Mouse (Mus musculus) limb, embryonic 15.5 days (tissue): ENCODE data around the gene Smyd4. TPM values are rescaled to one million over a fixed set of nuclear protein-coding genes. Genes with fewer than 3 reads are reported as not detected.
A peak's percentile ranks its signal among the peaks of the same experiment; 100 is the strongest.

Source experiments
- ATAC-seq: fragments of 200-750 bp; cut with Nextera tagmentation; 2 replicates; pipeline ENCODE4 v1.8.0; 2017; ENCODE audit warnings: low read depth, moderate TSS enrichment; ENCODE audit not compliant: insufficient number of reproducible peaks, low FRiP score, low TSS enrichment
- H3K27ac ChIP-seq: fragments of 300-500 bp; sonication (generic); 2 replicates; pipeline ENCODE4 v1.5.1; 2015; ENCODE audit warnings: moderate library complexity, mild to moderate bottlenecking, inconsistent platforms
- H3K27me3 ChIP-seq: fragments of 300-500 bp; sonication (generic); 2 replicates; pipeline ENCODE4 v1.6.1; 2015; ENCODE audit warnings: inconsistent platforms
- H3K36me3 ChIP-seq: fragments of 300-500 bp; sonication (generic); 2 replicates; pipeline ENCODE4 v1.6.1; 2015; ENCODE audit warnings: inconsistent platforms
- H3K4me1 ChIP-seq: fragments of 300-500 bp; sonication (generic); 2 replicates; pipeline ENCODE4 v1.6.1; 2015; ENCODE audit warnings: inconsistent platforms
- H3K4me2 ChIP-seq: fragments of 300-500 bp; sonication (generic); 2 replicates; pipeline ENCODE4 v1.6.1; 2015; ENCODE audit warnings: mild to moderate bottlenecking, inconsistent platforms
- H3K4me3 ChIP-seq: fragments of 300-500 bp; sonication (generic); 2 replicates; pipeline ENCODE4 v1.5.1; 2015; ENCODE audit warnings: mild to moderate bottlenecking, inconsistent platforms
- H3K9ac ChIP-seq: fragments of 300-500 bp; sonication (generic); 2 replicates; pipeline ENCODE4 v1.6.1; 2015; ENCODE audit warnings: inconsistent platforms
- H3K9me3 ChIP-seq: fragments of 300-500 bp; sonication (generic); 2 replicates; pipeline ENCODE4 v1.6.1; 2016; ENCODE audit warnings: inconsistent platforms
- WGBS: fragments of 180-500 bp; shearing (Covaris S2); methylation state at CpG from one replicate; pipeline ENCODE4 v1.1.7; 2015; 5-methylcytosine and 5-hydroxymethylcytosine counted together
- polyA plus RNA-seq: library from polyadenylated mRNA; unstranded; fragments of >200 nt; fragmentation: Nextera tagmentation; extraction: Ambion mirVana; gene quantifications from 2 replicates; pipeline ENCODE4 v1.2.1, GENCODE M21; 2015

Smyd4 gene
- polyA plus RNA-seq, 1 experiment from 2014 or later, result 13.1 TPM

- 88% methylated on average over 16 of the region's 16 CpGs for WGBS
- no peaks in the 10 kb centered on the region for H3K9me3 ChIP-seq
- no peak overlapping the region for H3K4me2 ChIP-seq
- H3K36me3 ChIP-seq, result peaks cover 41% of the 10 kb centered on the region
- no peak overlapping the region for H3K9ac ChIP-seq
- H3K4me3 ChIP-seq, result no peak overlapping the region
- H3K27ac ChIP-seq, result no peak overlapping the region
- no peaks in the 10 kb centered on the region for H3K27me3 ChIP-seq
- ATAC-seq, result no peak
- H3K4me1 ChIP-seq, result no peaks in the 10 kb centered on the region
These were observed 93.4 kb downstream of the Smyd4 start for GRCm38 (mm10) chr11:75441601-75442000.

- H3K4me1 ChIP-seq, result no peaks in the 10 kb centered on the region
- H3K9me3 ChIP-seq, result no peaks in the 10 kb centered on the region
- H3K4me2 ChIP-seq, result no peak overlapping the region
- 53% methylated on average over 8 of the region's 8 CpGs for WGBS
- no peak overlapping the region for H3K4me3 ChIP-seq
- no peaks in the 10 kb centered on the region for H3K27me3 ChIP-seq
- no peak overlapping the region for H3K9ac ChIP-seq
- ATAC-seq, result no peak
- no peak overlapping the region for H3K27ac ChIP-seq
- peaks cover 62% of the 10 kb centered on the region for H3K36me3 ChIP-seq
These were observed 95.5 kb downstream of the Smyd4 start for GRCm38 (mm10) chr11:75443711-75444110.

GRCm38 (mm10) chr11:75448575-75448974 is 100.3 kb downstream of the Smyd4 start:
- 76% methylated on average over 3 of the region's 3 CpGs for WGBS
- H3K4me1 ChIP-seq, result peaks cover 18% of the 10 kb centered on the region
- peaks cover 72% of the 10 kb centered on the region for H3K36me3 ChIP-seq
- H3K27me3 ChIP-seq, result no peaks in the 10 kb centered on the region
- ATAC-seq, result no peak
- H3K27ac ChIP-seq, result no peak overlapping the region
- no peaks in the 10 kb centered on the region for H3K9me3 ChIP-seq
- H3K4me2 ChIP-seq, result no peak overlapping the region
- H3K4me3 ChIP-seq, result no peak overlapping the region
- H3K9ac ChIP-seq, result no peak overlapping the region

- Histone ChIP-seq H3K36me3 (peaks cover 60% of the 10 kb centered on the region), H3K9me3 (no peaks in the 10 kb centered on the region), H3K9ac (no peak overlapping the region), H3K4me3 (no peak overlapping the region), H3K4me2 (no peak overlapping the region), H3K27me3 (no peaks in the 10 kb centered on the region), H3K4me1 (peaks cover 27% of the 10 kb centered on the region), H3K27ac (no peak overlapping the region)
- 69% methylated on average over 7 of the region's 7 CpGs for WGBS
- ATAC-seq, result no peak
These were observed 101.5 kb downstream of the Smyd4 start for GRCm38 (mm10) chr11:75449695-75450094.

GRCm38 (mm10) chr11:75450304-75450908 is 102.2 kb downstream of the Smyd4 start:
- Histone ChIP-seq H3K4me2 (no peak overlapping the region), H3K4me3 (no peak overlapping the region), H3K36me3 (peaks cover 55% of the 10 kb centered on the region), H3K9ac (no peak overlapping the region), H3K4me1 (peaks cover 35% of the 10 kb centered on the region), H3K27me3 (no peaks in the 10 kb centered on the region), H3K9me3 (no peaks in the 10 kb centered on the region), H3K27ac (no peak overlapping the region)
- 79% methylated on average over 8 of the region's 8 CpGs for WGBS
- no peak for ATAC-seq

- 90% methylated on average over 15 of the region's 15 CpGs for WGBS
- Histone ChIP-seq H3K4me1 (peaks cover 35% of the 10 kb centered on the region), H3K36me3 (peaks cover 49% of the 10 kb centered on the region), H3K9me3 (no peaks in the 10 kb centered on the region), H3K9ac (no peak overlapping the region), H3K4me2 (no peak overlapping the region), H3K4me3 (no peak overlapping the region), H3K27me3 (no peaks in the 10 kb centered on the region), H3K27ac (no peak overlapping the region)
- ATAC-seq, result no peak
These were observed 102.7 kb downstream of the Smyd4 start for GRCm38 (mm10) chr11:75450936-75451335.

- Histone ChIP-seq H3K27me3 (no peaks in the 10 kb centered on the region), H3K9ac (no peak overlapping the region), H3K4me3 (no peak overlapping the region), H3K4me1 (peaks cover 35% of the 10 kb centered on the region), H3K9me3 (no peaks in the 10 kb centered on the region), H3K4me2 (no peak overlapping the region), H3K27ac (no peak overlapping the region), H3K36me3 (peaks cover 40% of the 10 kb centered on the region)
- WGBS, result 91% methylated on average over 8 of the region's 8 CpGs
- no peak for ATAC-seq
These were observed 103.8 kb downstream of the Smyd4 start for GRCm38 (mm10) chr11:75452081-75452480.

- Histone ChIP-seq H3K4me2 (peak overlapping the region; percentile 100), H3K9me3 (no peaks in the 10 kb centered on the region), H3K4me3 (peak overlapping the region; percentile 72), H3K27ac (no peak overlapping the region), H3K36me3 (peaks cover 31% of the 10 kb centered on the region), H3K4me1 (peaks cover 35% of the 10 kb centered on the region), H3K27me3 (no peaks in the 10 kb centered on the region), H3K9ac (peak overlapping the region; percentile 56; the same call in 1 of the 2 replicates)
- ATAC-seq, result no peak
- 92% methylated on average over 31 of the region's 31 CpGs for WGBS
These were observed 104.8 kb downstream of the Smyd4 start for GRCm38 (mm10) chr11:75452812-75453557.

GRCm38 (mm10) chr11:75453991-75454930 is 106.0 kb downstream of the Smyd4 start, which contains the start of gene Wdr81:
Gene Wdr81 (minus strand): TSS chr11:75454717.
- Histone ChIP-seq H3K4me3 (peak within 1 kb of the TSS; percentile 72), H3K4me1 (peaks cover 39% of the 10 kb centered on the region), H3K27me3 (no peaks in the 10 kb centered on the region), H3K4me2 (peak within 1 kb of the TSS; percentile 100), H3K36me3 (peaks cover 18% of the 10 kb centered on the region), H3K9me3 (no peaks in the 10 kb centered on the region), H3K9ac (peak within 1 kb of the TSS; percentile 56), H3K27ac (peak within 1 kb of the TSS; percentile 83)
- peak; percentile 93 for ATAC-seq
- WGBS, result 1% methylated on average over 56 of the region's 56 CpGs
